Mouse (Mus musculus): ENCODE data around the gene Gm11172. TPM values are rescaled to one million over a fixed set of nuclear protein-coding genes. Genes with fewer than 3 reads are reported as not detected.

Gm11172 gene
- polyA plus RNA-seq, 1 experiment from 2014 or later = not detected

DNA sequence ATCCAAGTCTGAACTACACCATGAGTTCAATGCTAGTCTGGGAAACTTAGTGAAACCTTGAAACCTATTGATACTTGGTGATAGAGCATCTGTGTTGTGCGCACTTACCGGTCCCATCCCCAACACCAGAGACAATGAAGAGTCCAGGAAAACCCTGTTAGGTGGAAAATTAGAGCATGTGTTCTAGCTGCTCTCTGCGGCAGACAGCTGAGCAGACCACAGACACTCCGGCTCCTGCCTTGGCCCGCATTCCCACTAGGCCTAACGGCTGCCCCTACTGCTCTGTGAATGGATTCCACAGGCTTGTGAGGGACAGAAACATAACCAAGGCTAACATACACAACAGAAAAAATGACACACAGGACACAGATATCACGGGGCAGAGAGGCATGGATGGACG lies 39.2 kb upstream of the Gm11172 start:
- H3K27ac ChIP-seq (ENCODE audit: low read depth, low read length) = no peak overlapping the region
- H3K27me3 ChIP-seq (ENCODE audit: control insufficient read depth, insufficient read depth, low read length) = no peaks in the 10 kb centered on the region
- no peaks in the 10 kb centered on the region for H3K36me3 ChIP-seq (ENCODE audit: control insufficient read depth, insufficient read depth, low read length)
- ATAC-seq (ENCODE audit: low read depth) = no peak
- no peak overlapping the region for H3K4me3 ChIP-seq (ENCODE audit: low read depth, low read length)
- H3K9me3 ChIP-seq (ENCODE audit: control insufficient read depth, low read length) = no peaks in the 10 kb centered on the region
- no peaks in the 10 kb centered on the region for H3K4me1 ChIP-seq (ENCODE audit: control insufficient read depth, insufficient read depth, low read length)
- no peak overlapping the region for H3K4me2 ChIP-seq (ENCODE audit: low read depth, low read length)
- no peak overlapping the region for H3K9ac ChIP-seq (replicated peaks; ENCODE audit: low read depth, low read length)
- WGBS = 85% methylated on average over 8 of the region's 8 CpGs

DNA sequence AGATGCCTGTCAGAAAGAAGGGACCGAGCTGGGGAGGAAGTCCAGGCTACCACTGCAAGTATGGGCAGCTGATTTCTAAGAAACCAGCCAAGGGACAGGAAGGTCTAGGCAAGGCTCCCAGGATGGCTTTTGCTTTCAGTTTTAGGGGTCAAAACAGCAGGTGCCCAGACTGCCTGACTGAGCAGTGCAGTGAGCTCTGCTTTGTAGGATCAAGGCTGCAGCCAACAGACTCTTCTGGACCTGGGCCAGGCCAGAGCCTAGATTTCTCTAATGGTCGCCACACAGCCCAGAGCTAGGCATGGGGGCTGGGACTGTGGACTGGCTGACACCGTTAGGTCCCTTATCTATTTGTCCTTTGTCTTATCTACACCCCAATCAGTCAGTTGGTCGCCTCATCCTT lies 38.0 kb upstream of the Gm11172 start:
- no peaks in the 10 kb centered on the region for H3K36me3 ChIP-seq (ENCODE audit: control insufficient read depth, insufficient read depth, low read length)
- ATAC-seq (ENCODE audit: low read depth) = no peak
- no peak overlapping the region for H3K4me2 ChIP-seq (ENCODE audit: low read depth, low read length)
- WGBS = 75% methylated on average over 4 of the region's 4 CpGs
- H3K27me3 ChIP-seq (ENCODE audit: control insufficient read depth, insufficient read depth, low read length) = no peaks in the 10 kb centered on the region
- no peak overlapping the region for H3K9ac ChIP-seq (replicated peaks; ENCODE audit: low read depth, low read length)
- no peak overlapping the region for H3K27ac ChIP-seq (ENCODE audit: low read depth, low read length)
- H3K4me1 ChIP-seq (ENCODE audit: control insufficient read depth, insufficient read depth, low read length) = no peaks in the 10 kb centered on the region
- H3K4me3 ChIP-seq (ENCODE audit: low read depth, low read length) = no peak overlapping the region
- no peaks in the 10 kb centered on the region for H3K9me3 ChIP-seq (ENCODE audit: control insufficient read depth, low read length)

DNA sequence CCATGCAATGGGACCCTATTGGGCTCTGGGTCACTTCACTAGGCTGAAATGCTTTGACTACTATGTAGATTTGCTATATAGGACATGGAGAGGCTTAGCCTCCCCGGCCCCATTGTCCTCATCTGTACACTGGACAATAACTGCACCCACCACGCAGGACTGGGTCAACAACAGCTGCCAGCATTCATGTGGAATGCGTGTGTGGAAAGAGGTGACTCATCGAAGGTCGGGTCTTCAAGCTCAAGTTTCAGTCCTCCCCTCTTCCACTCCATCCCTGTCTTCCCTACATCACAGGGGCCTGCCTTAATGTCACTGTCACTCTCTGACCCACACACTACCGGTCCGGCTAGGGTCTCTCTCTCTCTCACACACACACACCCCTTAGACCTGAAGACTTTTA lies 36.4 kb upstream of the Gm11172 start:
- H3K9me3 ChIP-seq (ENCODE audit: control insufficient read depth, low read length) = no peaks in the 10 kb centered on the region
- 70% methylated on average over 7 of the region's 7 CpGs for WGBS

DNA sequence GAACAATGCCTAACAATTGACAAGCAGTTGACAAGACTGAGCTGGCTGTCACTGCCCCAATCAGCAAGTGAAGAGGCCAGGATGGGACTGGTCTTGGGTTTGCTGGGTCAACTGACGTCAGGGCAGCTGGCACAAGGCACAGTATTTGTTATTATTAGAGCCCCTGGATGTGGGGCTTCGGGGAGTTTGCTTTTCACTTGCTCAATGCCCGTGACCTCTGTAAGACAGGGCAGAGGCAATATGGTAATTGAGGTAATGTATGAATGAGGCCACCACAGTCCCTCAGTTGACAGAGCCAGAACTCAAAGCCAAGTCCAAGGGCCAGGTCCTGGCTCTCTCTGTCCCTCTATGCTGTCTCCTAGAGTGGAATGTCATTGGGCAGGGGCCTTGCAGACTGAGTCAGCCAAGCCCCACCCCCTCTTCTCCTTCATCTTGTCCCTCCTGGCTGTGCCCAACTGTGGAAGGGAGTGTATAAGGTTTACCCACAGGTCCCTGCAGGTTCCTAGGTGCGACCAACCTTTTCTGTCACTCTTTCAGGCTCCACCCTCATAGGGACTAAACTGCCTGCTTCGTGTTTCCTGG lies 35.0 kb upstream of the Gm11172 start:
- WGBS = 65% methylated on average over 5 of the region's 5 CpGs
- Histone ChIP-seq H3K4me3 (ENCODE audit: low read depth, low read length) (no peak overlapping the region), H3K4me1 (ENCODE audit: control insufficient read depth, insufficient read depth, low read length) (no peaks in the 10 kb centered on the region), H3K27me3 (ENCODE audit: control insufficient read depth, insufficient read depth, low read length) (no peaks in the 10 kb centered on the region), H3K36me3 (ENCODE audit: control insufficient read depth, insufficient read depth, low read length) (no peaks in the 10 kb centered on the region), H3K4me2 (ENCODE audit: low read depth, low read length) (no peak overlapping the region), H3K9ac (replicated peaks; ENCODE audit: low read depth, low read length) (no peak overlapping the region), H3K27ac (ENCODE audit: low read depth, low read length) (no peak overlapping the region), H3K9me3 (ENCODE audit: control insufficient read depth, low read length) (no peaks in the 10 kb centered on the region)
- no peak for ATAC-seq (ENCODE audit: low read depth)

More for the DNA sequence above, 36.4 kb upstream of the Gm11172 start:
- H3K27me3 ChIP-seq (ENCODE audit: control insufficient read depth, insufficient read depth, low read length) = no peaks in the 10 kb centered on the region
- no peak overlapping the region for H3K9ac ChIP-seq (replicated peaks; ENCODE audit: low read depth, low read length)
- H3K27ac ChIP-seq (ENCODE audit: low read depth, low read length) = no peak overlapping the region
- H3K36me3 ChIP-seq (ENCODE audit: control insufficient read depth, insufficient read depth, low read length) = no peaks in the 10 kb centered on the region
- H3K4me1 ChIP-seq (ENCODE audit: control insufficient read depth, insufficient read depth, low read length) = no peaks in the 10 kb centered on the region
- no peak overlapping the region for H3K4me2 ChIP-seq (ENCODE audit: low read depth, low read length)
- ATAC-seq (ENCODE audit: low read depth) = no peak
- H3K4me3 ChIP-seq (ENCODE audit: low read depth, low read length) = no peak overlapping the region

DNA sequence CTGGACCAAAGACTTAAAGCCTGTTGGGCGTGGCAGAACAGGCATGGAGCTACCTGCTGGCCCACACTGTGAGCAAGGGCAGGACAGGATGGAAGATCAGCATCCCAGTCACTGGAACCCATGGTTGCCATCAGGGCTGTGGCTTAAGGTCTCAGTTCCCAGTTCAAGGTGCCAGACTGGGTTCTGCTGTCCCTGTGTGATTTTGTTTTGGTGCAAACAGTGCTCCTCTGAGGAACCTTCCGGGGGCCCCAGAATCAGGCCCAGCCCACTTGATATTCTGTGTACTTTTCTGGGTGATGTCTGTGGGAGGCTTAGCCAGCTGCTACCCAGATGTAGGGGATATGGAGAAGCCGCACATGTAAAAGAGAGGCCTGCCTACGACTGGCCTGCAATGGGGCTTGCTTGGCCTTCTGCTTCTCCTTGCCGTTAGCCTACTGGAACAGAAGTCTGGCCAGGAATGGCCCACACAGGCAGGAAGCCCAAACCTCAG lies 32.0 kb upstream of the Gm11172 start:
- H3K27me3 ChIP-seq (ENCODE audit: control insufficient read depth, insufficient read depth, low read length) = 0 out of 2 replicates have a peak, but pooled peaks cover 3% of the 10 kb centered on the region
- H3K36me3 ChIP-seq (ENCODE audit: control insufficient read depth, insufficient read depth, low read length) = no peaks in the 10 kb centered on the region
- H3K4me3 ChIP-seq (ENCODE audit: low read depth, low read length) = no peak overlapping the region
- no peaks in the 10 kb centered on the region for H3K9me3 ChIP-seq (ENCODE audit: control insufficient read depth, low read length)
- no peak for ATAC-seq (ENCODE audit: low read depth)
- WGBS = 86% methylated on average over 5 of the region's 5 CpGs
- H3K9ac ChIP-seq (replicated peaks; ENCODE audit: low read depth, low read length) = no peak overlapping the region
- no peak overlapping the region for H3K27ac ChIP-seq (ENCODE audit: low read depth, low read length)
- H3K4me1 ChIP-seq (ENCODE audit: control insufficient read depth, insufficient read depth, low read length) = peaks cover 6% of the 10 kb centered on the region
- H3K4me2 ChIP-seq (ENCODE audit: low read depth, low read length) = no peak overlapping the region

DNA sequence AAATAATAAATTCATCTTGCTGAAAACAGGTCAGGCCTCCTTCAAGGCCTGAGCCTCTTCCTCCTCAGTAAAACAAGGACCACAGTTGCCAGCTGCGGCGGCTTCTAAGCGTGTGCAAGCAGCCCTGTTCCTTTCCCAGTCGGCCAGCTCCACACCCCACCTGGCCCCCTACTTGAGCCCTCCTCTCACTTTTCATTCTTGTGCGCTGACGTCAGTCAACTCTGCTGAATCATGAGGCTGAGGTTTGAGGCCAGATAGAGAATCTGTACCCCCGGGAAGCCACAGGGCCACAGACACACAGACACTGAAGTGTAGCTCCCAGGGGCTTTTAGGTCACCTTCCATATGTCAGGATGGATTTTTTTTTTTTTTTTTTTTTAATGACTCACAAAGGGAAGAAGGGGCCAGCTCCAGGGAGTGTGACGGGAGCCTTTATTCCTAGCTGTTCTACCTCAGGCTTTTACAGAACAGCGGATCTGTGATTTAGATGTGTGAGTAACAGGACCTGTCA lies 30.8 kb upstream of the Gm11172 start:
- Histone ChIP-seq H3K4me3 (ENCODE audit: low read depth, low read length) (no peak overlapping the region), H3K9ac (replicated peaks; ENCODE audit: low read depth, low read length) (no peak overlapping the region; the same call in 1 of the 2 replicates), H3K27me3 (ENCODE audit: control insufficient read depth, insufficient read depth, low read length) (0 out of 2 replicates have a peak, but pooled peaks cover 3% of the 10 kb centered on the region), H3K36me3 (ENCODE audit: control insufficient read depth, insufficient read depth, low read length) (no peaks in the 10 kb centered on the region), H3K4me2 (ENCODE audit: low read depth, low read length) (0 out of 2 replicates have a peak overlapping the region, but pooled peaks have one; percentile 6), H3K4me1 (ENCODE audit: control insufficient read depth, insufficient read depth, low read length) (peaks cover 6% of the 10 kb centered on the region), H3K9me3 (ENCODE audit: control insufficient read depth, low read length) (no peaks in the 10 kb centered on the region), H3K27ac (ENCODE audit: low read depth, low read length) (no peak overlapping the region)
- ATAC-seq (ENCODE audit: low read depth) = no peak
- 45% methylated on average over 9 of the region's 9 CpGs for WGBS

DNA sequence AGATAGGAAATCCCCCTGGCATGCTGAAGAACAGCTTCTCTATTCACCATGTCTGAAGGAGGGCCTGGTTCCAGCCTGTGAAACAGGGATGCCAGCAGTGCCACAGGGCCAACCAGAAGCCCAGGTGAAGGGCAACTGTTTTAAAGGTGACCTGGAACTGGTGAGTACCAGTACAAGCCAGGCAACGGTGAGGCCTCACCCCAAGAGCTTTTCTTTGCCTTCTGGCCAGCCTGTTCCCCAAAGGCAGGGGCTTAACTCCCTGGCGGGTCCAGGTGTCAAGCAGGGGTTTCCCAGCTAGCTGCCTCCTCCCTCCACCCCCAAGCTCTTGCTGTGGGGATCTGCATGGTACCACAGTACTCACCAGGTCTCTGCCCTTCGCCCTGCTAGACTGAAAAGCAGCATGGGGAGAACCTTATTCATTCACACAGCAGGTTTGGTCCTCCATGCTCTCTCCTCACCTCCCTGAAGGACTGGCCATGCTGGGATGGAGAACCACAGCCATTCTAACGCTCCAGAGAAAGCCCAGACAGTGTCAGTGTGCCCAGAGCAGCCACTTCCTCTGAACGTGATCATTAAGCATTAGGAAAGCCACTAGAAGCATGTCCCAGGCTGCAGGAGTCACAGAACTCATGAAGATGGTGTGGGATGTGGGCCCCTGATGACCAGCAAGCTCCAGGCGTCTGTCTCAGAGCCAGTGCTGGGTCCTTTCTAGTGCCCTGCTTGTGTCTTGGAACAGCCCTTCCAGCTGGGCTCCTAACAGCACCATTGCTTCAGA lies 30.2 kb upstream of the Gm11172 start:
- H3K4me1 ChIP-seq (ENCODE audit: control insufficient read depth, insufficient read depth, low read length) = peaks cover 6% of the 10 kb centered on the region
- H3K4me3 ChIP-seq (ENCODE audit: low read depth, low read length) = no peak overlapping the region
- 0 out of 2 replicates have a peak overlapping the region, but pooled peaks have one; percentile 6 for H3K4me2 ChIP-seq (ENCODE audit: low read depth, low read length)
- H3K36me3 ChIP-seq (ENCODE audit: control insufficient read depth, insufficient read depth, low read length) = no peaks in the 10 kb centered on the region
- no peaks in the 10 kb centered on the region for H3K9me3 ChIP-seq (ENCODE audit: control insufficient read depth, low read length)
- ATAC-seq (ENCODE audit: low read depth) = no peak
- H3K27me3 ChIP-seq (ENCODE audit: control insufficient read depth, insufficient read depth, low read length) = 0 out of 2 replicates have a peak, but pooled peaks cover 3% of the 10 kb centered on the region
- no peak overlapping the region for H3K27ac ChIP-seq (ENCODE audit: low read depth, low read length)
- 54% methylated on average over 6 of the region's 6 CpGs for WGBS
- no peak overlapping the region; the same call in 1 of the 2 replicates for H3K9ac ChIP-seq (replicated peaks; ENCODE audit: low read depth, low read length)

DNA sequence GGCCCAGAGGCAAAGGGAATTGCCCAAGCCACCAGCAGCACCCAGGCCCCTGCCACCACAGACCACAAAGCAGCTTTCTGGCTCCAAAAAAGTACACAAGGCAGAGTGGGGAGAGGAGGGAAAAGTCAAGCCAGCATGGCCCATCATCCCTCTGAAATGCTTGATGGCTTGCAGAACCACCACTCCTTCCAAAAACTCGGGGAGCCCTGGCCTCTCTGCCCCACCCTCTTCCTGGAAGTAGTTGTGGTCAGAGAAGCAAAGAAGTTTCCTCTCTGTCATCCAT lies 29.6 kb upstream of the Gm11172 start:
- H3K27ac ChIP-seq (ENCODE audit: low read depth, low read length) = no peak overlapping the region
- no peak for ATAC-seq (ENCODE audit: low read depth)
- no peaks in the 10 kb centered on the region for H3K36me3 ChIP-seq (ENCODE audit: control insufficient read depth, insufficient read depth, low read length)
- H3K4me2 ChIP-seq (ENCODE audit: low read depth, low read length) = peak overlapping the region; percentile 100; the same call in 1 of the 2 replicates
- H3K27me3 ChIP-seq (ENCODE audit: control insufficient read depth, insufficient read depth, low read length) = 0 out of 2 replicates have a peak, but pooled peaks cover 3% of the 10 kb centered on the region
- peaks cover 6% of the 10 kb centered on the region for H3K4me1 ChIP-seq (ENCODE audit: control insufficient read depth, insufficient read depth, low read length)
- no peak overlapping the region for H3K4me3 ChIP-seq (ENCODE audit: low read depth, low read length)
- H3K9me3 ChIP-seq (ENCODE audit: control insufficient read depth, low read length) = no peaks in the 10 kb centered on the region
- 47% methylated on average over 1 of the region's 1 CpGs for WGBS
- H3K9ac ChIP-seq (replicated peaks; ENCODE audit: low read depth, low read length) = no peak overlapping the region

DNA sequence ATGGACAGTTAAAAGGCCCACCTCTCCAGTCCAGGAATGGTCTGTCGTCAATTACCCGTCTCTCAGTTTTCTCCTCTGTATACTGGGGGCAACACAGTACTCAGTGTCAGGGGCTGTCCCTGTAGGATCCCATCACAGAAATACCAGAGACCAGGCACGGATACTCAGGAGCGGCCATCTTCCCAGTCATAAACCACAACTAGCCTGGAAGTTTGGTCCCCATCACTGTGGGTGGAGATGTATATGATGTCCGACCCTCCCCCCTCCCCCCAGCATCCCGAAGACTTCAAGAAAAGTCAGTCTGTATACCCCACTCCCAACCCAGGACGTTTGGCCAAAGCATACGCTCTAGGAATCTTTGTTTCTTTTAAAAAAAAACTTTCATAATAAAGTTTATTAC lies 29.3 kb upstream of the Gm11172 start:
- ATAC-seq (ENCODE audit: low read depth) = no peak
- Histone ChIP-seq H3K4me3 (ENCODE audit: low read depth, low read length) (peak overlapping the region; percentile 57; the same call in 1 of the 2 replicates), H3K9ac (replicated peaks; ENCODE audit: low read depth, low read length) (no peak overlapping the region), H3K4me2 (ENCODE audit: low read depth, low read length) (peak overlapping the region; percentile 100), H3K27ac (ENCODE audit: low read depth, low read length) (no peak overlapping the region), H3K27me3 (ENCODE audit: control insufficient read depth, insufficient read depth, low read length) (0 out of 2 replicates have a peak, but pooled peaks cover 3% of the 10 kb centered on the region), H3K4me1 (ENCODE audit: control insufficient read depth, insufficient read depth, low read length) (peaks cover 6% of the 10 kb centered on the region), H3K36me3 (ENCODE audit: control insufficient read depth, insufficient read depth, low read length) (no peaks in the 10 kb centered on the region), H3K9me3 (ENCODE audit: control insufficient read depth, low read length) (no peaks in the 10 kb centered on the region)
- 57% methylated on average over 8 of the region's 8 CpGs for WGBS

Data from neural tube, embryonic 14.5 days (tissue).